Mouse (Mus musculus) neutrophil, adult 59 days (primary cell): ENCODE data around the gene Olfr1251. TPM values are rescaled to one million over a fixed set of nuclear protein-coding genes. Genes with fewer than 3 reads are reported as not detected.

ENCODE experiments used
- total RNA-seq, 2 experiments: library from RNA; stranded (reverse); gene quantifications; 1 replicate in 1 of 2; 2 replicates in 1 of 2; pipeline ENCODE4 v1.2.4; 2023

Olfr1251 gene
- total RNA-seq: not detected

GRCm38 (mm10) chr2:89671836-89672235 lies at the start of gene Olfr1251:
Olfr1251 (minus strand) TSS chr2:89671936.

DNA sequence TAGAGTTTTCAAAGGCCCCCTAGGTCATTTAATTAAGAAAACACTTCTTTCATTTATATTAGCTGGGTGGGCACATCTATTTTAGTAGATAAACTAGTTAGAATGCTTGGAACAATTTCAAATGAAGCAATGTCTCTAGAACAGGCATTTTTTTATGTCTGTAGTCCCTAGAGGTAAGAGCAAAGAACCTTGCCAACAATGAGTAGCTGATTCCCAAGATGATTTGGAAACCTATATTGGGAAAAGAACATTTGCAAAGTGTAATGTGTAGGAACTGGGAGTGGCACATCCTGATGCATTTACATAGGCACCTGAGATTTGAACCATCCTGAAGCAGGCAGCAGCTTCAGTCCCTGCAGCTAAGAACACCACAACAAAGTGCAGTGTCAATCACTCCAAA lies 10.4 kb downstream of the Olfr1251 start, which contains the start of gene Olfr1250:
TSS of gene Olfr1250 (minus strand) at position 101 of the 400 bp plus-strand sequence.

GRCm38 (mm10) chr2:89634883-89635282 lies 36.9 kb downstream of the Olfr1251 start, which contains the start of gene Olfr1249:
Olfr1249 (minus strand) TSS chr2:89634983.

GRCm38 (mm10) chr2:89618145-89618544 lies 53.6 kb downstream of the Olfr1251 start, which contains the start of gene Olfr1248:
Olfr1248 (minus strand) TSS chr2:89618245.

Other genes starting within 250 kb of the Olfr1251 start
- gene Olfr1240, start 228.9 kb downstream of the Olfr1251 start, total RNA-seq: not detected
- not detected for gene Olfr1241, start 184.8 kb downstream of the Olfr1251 start, total RNA-seq
- not detected for gene Olfr1242, start 173.6 kb downstream of the Olfr1251 start, total RNA-seq
- not detected for gene Olfr1243, start 140.4 kb downstream of the Olfr1251 start, total RNA-seq
- not detected for gene Olfr1245, start 93.5 kb downstream of the Olfr1251 start, total RNA-seq
- not detected for gene Olfr1246, start 78.8 kb downstream of the Olfr1251 start, total RNA-seq
- under 1 TPM; 0.18 to 0.20 TPM for gene Olfr1247, start 57.8 kb downstream of the Olfr1251 start, total RNA-seq
- gene Olfr1248, start 53.7 kb downstream of the Olfr1251 start, total RNA-seq: not detected
- not detected for gene Olfr1249, start 37.0 kb downstream of the Olfr1251 start, total RNA-seq
- gene Olfr1250, start 10.5 kb downstream of the Olfr1251 start, total RNA-seq: not detected
- not detected for gene Olfr1252, start 53.1 kb upstream of the Olfr1251 start, total RNA-seq
- not detected for gene Olfr1253, start 85.2 kb upstream of the Olfr1251 start, total RNA-seq
- gene Olfr1254, start 121.7 kb upstream of the Olfr1251 start, total RNA-seq: not detected
- not detected for gene Olfr1255, start 140.1 kb upstream of the Olfr1251 start, total RNA-seq
- gene Olfr1256, start 169.6 kb upstream of the Olfr1251 start, total RNA-seq: not detected
- not detected for gene Olfr48, start 176.3 kb upstream of the Olfr1251 start, total RNA-seq
- gene Olfr1257, start 206.5 kb upstream of the Olfr1251 start, total RNA-seq: not detected